Mouse (Mus musculus): ENCODE results near the gene Adh6b. TPM values are rescaled to one million over a fixed set of nuclear protein-coding genes. Genes with fewer than 3 reads are reported as not detected.
"Not testable (repeated sequence)": the region's sequence is repeated elsewhere in the genome, so short reads cannot be mapped to it uniquely, and the experiment has no call there.

Gene Adh6b
- polyA plus RNA-seq, 1 experiment from 2014 or later: 1.3 TPM

DNA sequence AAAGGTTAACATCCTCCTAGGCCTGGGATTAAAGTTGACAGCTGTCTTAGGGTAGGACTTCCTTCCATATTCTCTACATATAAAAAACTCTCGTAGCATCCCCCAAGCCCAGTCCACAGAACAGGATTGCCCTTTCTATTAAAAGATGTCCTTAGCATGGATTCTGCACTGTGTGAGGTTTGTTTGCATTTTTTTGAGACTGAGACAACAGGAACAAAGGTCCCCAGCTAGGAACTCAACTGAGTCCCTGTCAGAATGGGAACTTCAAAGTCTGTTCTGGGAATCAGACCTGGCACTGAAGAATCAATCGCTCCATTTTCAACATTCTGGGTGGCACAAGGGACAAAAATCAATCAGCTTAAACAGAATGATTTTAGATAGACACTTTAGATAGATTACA is 21.3 kb downstream of the Adh6b start:
- ATAC-seq (ENCODE audit: insufficient number of reproducible peaks, low FRiP score, low TSS enrichment, low read depth): no peak
- no peaks in the 10 kb centered on the region for H3K36me3 ChIP-seq
- H3K9ac ChIP-seq: no peak overlapping the region
- 82% methylated on average over 2 of the region's 2 CpGs for WGBS
- H3K27me3 ChIP-seq: no peaks in the 10 kb centered on the region
- no peak overlapping the region for H3K4me3 ChIP-seq (replicated peaks)
- no peak overlapping the region for H3K4me2 ChIP-seq (replicated peaks)
- H3K27ac ChIP-seq (replicated peaks): no peak overlapping the region
- no peaks in the 10 kb centered on the region for H3K4me1 ChIP-seq
- H3K9me3 ChIP-seq (replicated peaks): no peaks in the 10 kb centered on the region

DNA sequence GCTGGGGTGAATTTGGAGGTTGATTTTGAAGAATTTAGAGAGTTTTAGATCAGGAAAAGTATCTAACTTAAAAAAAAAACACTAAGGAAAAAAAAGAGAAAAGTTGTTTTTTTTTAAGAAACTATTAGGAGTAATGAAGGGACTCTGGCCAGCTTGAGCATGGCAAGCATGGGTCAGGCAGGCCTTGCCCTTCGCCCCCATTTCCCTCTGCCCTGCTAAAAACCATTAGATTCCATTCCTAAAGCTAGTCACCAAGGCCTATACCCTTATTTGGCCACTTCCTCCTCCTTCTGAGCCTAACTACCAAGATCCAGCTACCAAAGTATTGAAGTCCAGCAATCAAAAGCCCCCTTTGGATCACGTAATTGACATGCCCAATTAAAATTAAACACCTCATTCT is 24.6 kb downstream of the Adh6b start:
- no peak for ATAC-seq (ENCODE audit: insufficient number of reproducible peaks, low FRiP score, low TSS enrichment, low read depth)
- Histone ChIP-seq H3K27ac (replicated peaks) (no peak overlapping the region), H3K4me2 (replicated peaks) (no peak overlapping the region), H3K9ac (no peak overlapping the region), H3K36me3 (no peaks in the 10 kb centered on the region), H3K27me3 (no peaks in the 10 kb centered on the region), H3K9me3 (replicated peaks) (no peaks in the 10 kb centered on the region), H3K4me1 (no peaks in the 10 kb centered on the region), H3K4me3 (replicated peaks) (no peak overlapping the region)
- WGBS: 74% methylated on average over 2 of the region's 2 CpGs

DNA sequence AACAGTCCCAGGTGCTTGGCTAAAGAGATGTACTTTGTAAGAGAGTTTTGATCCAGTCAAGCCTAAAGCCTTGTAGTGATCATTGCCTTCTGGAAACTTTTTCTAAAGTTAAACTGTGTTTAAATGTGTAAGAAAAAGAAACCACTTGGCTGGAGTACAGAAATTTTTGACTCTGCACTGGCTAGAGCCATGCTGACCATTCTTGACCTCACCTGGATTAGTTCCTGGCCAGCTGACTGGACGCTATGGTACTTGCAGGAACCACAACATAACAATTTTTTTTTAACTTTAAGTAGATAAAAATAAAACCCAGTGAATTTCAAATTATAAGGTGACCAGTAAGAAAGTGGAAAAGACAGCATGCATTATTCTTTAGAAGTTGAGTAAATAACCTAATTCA is 28.0 kb downstream of the Adh6b start:
- H3K9ac ChIP-seq: no peak overlapping the region
- no peak overlapping the region for H3K4me3 ChIP-seq (replicated peaks)
- no peaks in the 10 kb centered on the region for H3K4me1 ChIP-seq
- H3K27me3 ChIP-seq: no peaks in the 10 kb centered on the region
- no peak overlapping the region for H3K27ac ChIP-seq (replicated peaks)
- WGBS: 71% methylated on average over 1 of the region's 1 CpGs
- no peak for ATAC-seq (ENCODE audit: insufficient number of reproducible peaks, low FRiP score, low TSS enrichment, low read depth)
- no peaks in the 10 kb centered on the region for H3K9me3 ChIP-seq (replicated peaks)
- no peaks in the 10 kb centered on the region for H3K36me3 ChIP-seq
- no peak overlapping the region for H3K4me2 ChIP-seq (replicated peaks)

DNA sequence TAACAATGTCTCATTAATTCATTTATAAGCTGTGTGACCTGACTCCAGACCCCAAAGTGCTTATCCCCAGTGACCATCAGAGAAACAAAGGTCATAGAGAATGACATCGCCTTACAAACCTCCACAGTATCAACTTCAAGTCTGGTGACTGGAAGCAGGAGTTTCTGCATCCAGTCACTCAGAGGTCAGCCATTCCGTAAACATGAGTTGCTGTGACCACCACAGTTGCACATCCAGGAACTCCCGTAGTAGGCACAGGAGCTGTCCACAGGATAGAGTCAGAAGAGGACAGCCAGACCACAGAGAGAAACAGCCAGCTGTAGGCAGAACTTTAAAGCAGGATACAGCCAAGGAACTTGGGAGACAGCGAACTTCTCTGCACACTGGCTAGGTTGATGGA is 28.7 kb downstream of the Adh6b start:
- not testable (repeated sequence) for H3K27ac ChIP-seq (replicated peaks); ATAC-seq (ENCODE audit: insufficient number of reproducible peaks, low FRiP score, low TSS enrichment, low read depth); H3K4me1 ChIP-seq; H3K4me3 ChIP-seq (replicated peaks); H3K9ac ChIP-seq; H3K27me3 ChIP-seq; H3K36me3 ChIP-seq; H3K9me3 ChIP-seq (replicated peaks); H3K4me2 ChIP-seq (replicated peaks)
- WGBS: 64% methylated on average over 4 of the region's 4 CpGs

DNA sequence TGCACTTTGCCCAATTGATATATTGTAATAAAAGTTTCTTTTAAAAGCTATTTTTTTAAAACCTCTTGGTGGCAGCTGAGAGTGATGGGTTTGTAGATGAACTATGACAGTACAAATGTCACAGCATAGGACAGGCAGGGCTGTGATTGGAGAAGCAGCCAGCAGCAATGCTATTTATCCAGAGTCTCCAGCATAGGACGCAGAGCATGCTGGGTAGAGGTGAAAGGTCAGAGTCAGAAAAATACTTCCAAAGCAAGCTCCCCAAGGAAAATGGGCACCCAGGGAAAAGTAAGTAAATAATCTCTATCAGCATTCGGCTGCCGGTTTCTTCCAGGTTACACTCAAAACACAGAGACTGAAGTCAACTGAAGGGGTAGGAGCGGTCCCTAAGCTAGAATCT is 32.3 kb downstream of the Adh6b start:
- no peak overlapping the region for H3K4me3 ChIP-seq (replicated peaks)
- H3K4me1 ChIP-seq: no peaks in the 10 kb centered on the region
- no peak for ATAC-seq (ENCODE audit: insufficient number of reproducible peaks, low FRiP score, low TSS enrichment, low read depth)
- WGBS: 80% methylated on average over 4 of the region's 4 CpGs
- H3K36me3 ChIP-seq: no peaks in the 10 kb centered on the region
- H3K4me2 ChIP-seq (replicated peaks): no peak overlapping the region
- H3K9ac ChIP-seq: no peak overlapping the region
- no peaks in the 10 kb centered on the region for H3K27me3 ChIP-seq
- H3K27ac ChIP-seq (replicated peaks): no peak overlapping the region
- no peaks in the 10 kb centered on the region for H3K9me3 ChIP-seq (replicated peaks)

DNA sequence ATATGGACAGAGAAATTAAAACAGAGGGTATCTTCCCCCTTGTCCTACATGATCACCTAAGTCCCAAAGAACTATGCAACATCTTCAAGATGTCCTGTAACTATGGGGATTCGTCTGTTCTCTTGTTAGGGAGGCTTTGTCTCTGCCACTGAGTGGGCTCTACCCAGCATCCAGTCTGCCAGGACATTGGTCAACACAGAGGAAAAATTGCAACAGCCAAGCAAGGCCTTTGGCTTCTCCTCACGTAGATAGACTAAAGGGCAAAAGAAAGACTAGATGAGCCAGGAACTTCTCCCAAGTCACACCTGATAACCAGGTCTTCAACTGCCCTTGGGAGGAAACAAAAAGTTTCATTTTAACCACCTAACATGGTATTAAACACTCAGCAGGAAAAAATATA is 33.6 kb downstream of the Adh6b start:
- H3K9ac ChIP-seq: no peak overlapping the region
- WGBS: 71% methylated on average over 2 of the region's 2 CpGs
- H3K4me1 ChIP-seq: no peaks in the 10 kb centered on the region
- no peak for ATAC-seq (ENCODE audit: insufficient number of reproducible peaks, low FRiP score, low TSS enrichment, low read depth)
- no peaks in the 10 kb centered on the region for H3K27me3 ChIP-seq
- no peak overlapping the region for H3K27ac ChIP-seq (replicated peaks)
- no peak overlapping the region for H3K4me3 ChIP-seq (replicated peaks)
- no peak overlapping the region for H3K4me2 ChIP-seq (replicated peaks)
- H3K9me3 ChIP-seq (replicated peaks): no peaks in the 10 kb centered on the region
- no peaks in the 10 kb centered on the region for H3K36me3 ChIP-seq

DNA sequence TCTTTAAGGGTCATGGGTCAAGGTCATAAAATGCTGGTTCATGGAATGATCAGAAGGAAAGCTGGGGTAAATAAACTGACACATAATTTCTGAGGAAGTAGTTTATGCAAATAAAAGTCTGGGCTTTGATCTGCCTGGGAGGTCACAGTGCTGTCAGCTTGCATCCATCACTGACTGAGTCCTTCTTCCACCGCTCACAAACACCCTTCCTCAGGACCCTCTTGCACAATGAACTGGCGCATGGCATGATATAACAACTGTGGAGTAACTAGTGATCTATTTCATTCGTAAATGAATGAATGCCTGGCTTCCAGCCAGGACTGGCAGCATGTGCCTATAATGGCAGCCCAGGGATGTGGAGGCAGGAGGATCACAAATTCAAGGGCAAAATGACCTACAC is 39.6 kb downstream of the Adh6b start:
- WGBS: 23% methylated on average over 3 of the region's 3 CpGs
- no peak overlapping the region for H3K4me3 ChIP-seq (replicated peaks)
- H3K36me3 ChIP-seq: no peaks in the 10 kb centered on the region
- no peaks in the 10 kb centered on the region for H3K9me3 ChIP-seq (replicated peaks)
- no peaks in the 10 kb centered on the region for H3K27me3 ChIP-seq
- no peak for ATAC-seq (ENCODE audit: insufficient number of reproducible peaks, low FRiP score, low TSS enrichment, low read depth)
- no peak overlapping the region for H3K4me2 ChIP-seq (replicated peaks)
- no peak overlapping the region for H3K27ac ChIP-seq (replicated peaks)
- no peak overlapping the region for H3K9ac ChIP-seq
- H3K4me1 ChIP-seq: 0 out of 2 replicates have a peak, but pooled peaks cover 3% of the 10 kb centered on the region

DNA sequence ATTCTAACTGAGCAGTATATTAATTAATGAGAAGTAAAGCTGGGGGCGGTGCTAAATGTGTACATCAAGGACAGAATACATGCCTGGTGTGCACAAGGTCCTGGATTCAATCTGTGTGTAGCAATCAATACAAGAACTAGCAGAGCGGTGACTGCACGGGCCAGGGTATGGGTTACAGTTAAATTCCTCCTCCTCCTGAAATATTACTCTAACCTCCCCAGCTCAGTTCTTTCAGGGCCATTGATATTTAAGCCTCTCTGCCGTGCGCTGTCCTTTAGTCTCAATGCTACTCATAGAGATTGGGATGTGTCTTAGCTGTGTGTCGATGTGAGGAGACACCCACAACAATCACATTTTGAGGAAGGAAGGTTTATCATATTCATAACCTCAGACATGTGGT is 45.6 kb downstream of the Adh6b start:
- Histone ChIP-seq H3K4me1 (no peaks in the 10 kb centered on the region), H3K4me3 (replicated peaks) (no peak overlapping the region), H3K9me3 (replicated peaks) (no peaks in the 10 kb centered on the region), H3K4me2 (replicated peaks) (no peak overlapping the region), H3K36me3 (no peaks in the 10 kb centered on the region), H3K27me3 (no peaks in the 10 kb centered on the region), H3K27ac (replicated peaks) (no peak overlapping the region), H3K9ac (no peak overlapping the region)
- WGBS: 74% methylated on average over 6 of the region's 6 CpGs
- no peak for ATAC-seq (ENCODE audit: insufficient number of reproducible peaks, low FRiP score, low TSS enrichment, low read depth)

DNA sequence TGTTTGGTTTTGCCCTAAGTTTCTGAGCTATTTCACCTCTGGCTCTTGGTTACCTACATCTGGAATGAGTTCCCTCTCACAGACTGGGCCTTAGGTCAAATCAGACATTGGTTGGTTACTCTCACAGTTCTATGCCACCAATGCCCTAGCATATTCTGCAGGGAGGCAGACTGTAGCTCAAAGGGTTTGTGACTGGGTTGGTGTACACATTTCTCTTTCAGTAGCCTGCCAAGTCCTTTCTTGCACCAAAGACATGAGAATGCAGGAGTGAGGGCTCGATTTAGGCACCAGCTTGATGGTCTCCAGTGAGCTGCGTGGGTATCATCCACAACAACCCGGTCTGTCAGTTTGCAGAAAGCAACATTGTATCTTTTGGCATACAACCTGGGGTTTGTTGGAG is 63.3 kb downstream of the Adh6b start:
- H3K9ac ChIP-seq: no peak overlapping the region
- H3K4me2 ChIP-seq (replicated peaks): no peak overlapping the region
- H3K36me3 ChIP-seq: no peaks in the 10 kb centered on the region
- no peak overlapping the region for H3K27ac ChIP-seq (replicated peaks)
- no peaks in the 10 kb centered on the region for H3K9me3 ChIP-seq (replicated peaks)
- no peaks in the 10 kb centered on the region for H3K27me3 ChIP-seq
- H3K4me3 ChIP-seq (replicated peaks): no peak overlapping the region
- ATAC-seq (ENCODE audit: insufficient number of reproducible peaks, low FRiP score, low TSS enrichment, low read depth): no peak
- no peaks in the 10 kb centered on the region for H3K4me1 ChIP-seq
- WGBS: 78% methylated on average over 3 of the region's 3 CpGs

DNA sequence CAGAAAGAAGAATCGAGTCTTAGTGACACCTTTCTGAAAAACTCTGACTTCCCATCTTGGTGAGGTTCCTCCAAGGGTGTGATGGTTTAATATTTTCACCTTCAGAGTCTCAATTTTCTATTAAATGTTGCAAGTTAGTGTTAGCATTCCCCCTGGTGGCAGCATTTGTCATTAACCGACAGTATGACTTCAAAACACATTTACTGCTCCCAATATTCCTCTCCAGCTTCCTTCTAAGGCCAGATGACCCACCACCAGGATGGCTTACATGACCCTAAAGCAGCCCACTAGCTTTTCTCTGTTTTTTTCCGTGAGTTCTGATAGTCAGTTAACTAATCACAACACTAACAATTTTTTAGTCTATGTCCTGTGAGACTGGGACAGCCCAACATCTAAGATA is 63.8 kb downstream of the Adh6b start:
- Histone ChIP-seq H3K9ac (no peak overlapping the region), H3K36me3 (no peaks in the 10 kb centered on the region), H3K9me3 (replicated peaks) (no peaks in the 10 kb centered on the region), H3K4me2 (replicated peaks) (no peak overlapping the region), H3K27me3 (no peaks in the 10 kb centered on the region), H3K27ac (replicated peaks) (no peak overlapping the region), H3K4me1 (no peaks in the 10 kb centered on the region), H3K4me3 (replicated peaks) (no peak overlapping the region)
- 33% methylated on average over 3 of the region's 3 CpGs for WGBS
- no peak for ATAC-seq (ENCODE audit: insufficient number of reproducible peaks, low FRiP score, low TSS enrichment, low read depth)

DNA sequence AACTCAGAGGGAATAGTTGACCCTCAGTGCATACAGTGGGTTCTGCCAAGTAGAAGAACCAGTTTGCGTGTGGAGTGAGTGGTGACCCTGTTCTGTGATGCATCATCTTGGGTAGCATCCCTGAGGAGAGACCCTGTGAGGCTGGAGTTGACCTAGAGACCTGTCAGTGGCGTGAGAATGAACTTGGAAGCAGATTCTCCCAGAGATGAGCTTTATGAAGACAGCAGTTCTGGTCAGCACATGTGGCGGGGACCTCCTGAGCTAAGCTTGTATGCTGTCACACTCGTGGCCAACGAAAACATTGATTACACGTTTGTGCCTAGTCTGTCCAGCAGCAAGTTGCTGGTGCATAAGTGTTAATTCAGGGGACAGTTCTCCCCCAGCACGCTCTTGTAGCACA is 64.3 kb downstream of the Adh6b start:
- Histone ChIP-seq H3K9ac (no peak overlapping the region), H3K36me3 (no peaks in the 10 kb centered on the region), H3K9me3 (replicated peaks) (no peaks in the 10 kb centered on the region), H3K27ac (replicated peaks) (no peak overlapping the region), H3K4me2 (replicated peaks) (no peak overlapping the region), H3K4me1 (no peaks in the 10 kb centered on the region), H3K4me3 (replicated peaks) (no peak overlapping the region), H3K27me3 (no peaks in the 10 kb centered on the region)
- no peak for ATAC-seq (ENCODE audit: insufficient number of reproducible peaks, low FRiP score, low TSS enrichment, low read depth)
- 78% methylated on average over 7 of the region's 7 CpGs for WGBS

DNA sequence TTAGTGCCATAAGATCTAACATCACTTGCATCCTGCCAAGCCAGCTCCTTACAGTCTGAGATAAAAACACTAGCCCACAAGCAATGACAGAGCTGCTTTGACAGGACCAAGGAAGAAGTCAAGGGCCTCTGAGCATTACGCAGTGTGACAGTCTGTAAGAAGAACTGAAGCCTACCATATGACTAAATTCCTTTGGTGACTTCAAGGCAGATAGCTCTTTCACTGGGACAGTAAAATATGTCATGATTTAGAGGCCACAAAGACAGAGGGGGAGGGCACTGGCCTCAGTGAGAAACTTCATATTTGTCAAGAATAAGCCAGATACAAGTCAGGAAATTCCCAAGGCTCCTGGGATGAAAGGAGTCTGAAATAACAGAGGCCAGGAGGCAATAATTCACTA is 66.3 kb downstream of the Adh6b start:
- no peak for ATAC-seq (ENCODE audit: insufficient number of reproducible peaks, low FRiP score, low TSS enrichment, low read depth)
- WGBS: 88% methylated on average over 1 of the region's 1 CpGs
- no peak overlapping the region for H3K4me2 ChIP-seq (replicated peaks)

More for the DNA sequence above, 66.3 kb downstream of the Adh6b start:
- Histone ChIP-seq H3K4me1 (no peaks in the 10 kb centered on the region), H3K36me3 (no peaks in the 10 kb centered on the region), H3K27ac (replicated peaks) (no peak overlapping the region), H3K9ac (no peak overlapping the region), H3K4me3 (replicated peaks) (no peak overlapping the region), H3K27me3 (no peaks in the 10 kb centered on the region), H3K9me3 (replicated peaks) (no peaks in the 10 kb centered on the region)

Measured in embryonic facial prominence, embryonic 15.5 days (tissue).